Mouse (Mus musculus): Measurements from ENCODE around the gene Selenom.

GRCm38 (mm10) chr11:3536745-3537333 lies 22.4 kb downstream of the Selenom start:
- TF ChIP-seq CTCF (IDR thresholded peaks at IDR 0.05; ENCODE audit: low read depth, low read length), result no peak
- no peak for TF ChIP-seq POLR2A (IDR thresholded peaks at IDR 0.05; ENCODE audit: insufficient read depth, low read length)

Measured in ES-Bruce4 (cell line).